Mouse (Mus musculus) limb, embryonic 14.5 days (tissue): Measurements from ENCODE around the gene Helz2. TPM values are rescaled to one million over a fixed set of nuclear protein-coding genes. Genes with fewer than 3 reads are reported as not detected.

Source experiments
- ATAC-seq: fragments of 200-750 bp; cut with Nextera tagmentation; 2 replicates; pipeline ENCODE4 v1.8.0; 2017; ENCODE audit warnings: low read depth, moderate number of reproducible peaks, moderate TSS enrichment; ENCODE audit not compliant: low FRiP score
- DNase-seq: peaks from one replicate; pipeline ENCODE4 v3.0.0-alpha.2; 2015; ENCODE audit warnings: low spot score
- H3K27ac ChIP-seq: fragments of 300-500 bp; sonication (generic); replicated peaks from 2 replicates; pipeline ENCODE4 v1.5.1; 2014; ENCODE audit warnings: low read depth, mild to moderate bottlenecking, low read length, moderate library complexity, mixed read lengths
- H3K27me3 ChIP-seq: fragments of 300-500 bp; sonication (generic); 2 replicates; pipeline ENCODE4 v1.6.1; 2014; ENCODE audit warnings: low read length, mixed read lengths; ENCODE audit not compliant: control insufficient read depth, insufficient read depth
- H3K36me3 ChIP-seq: fragments of 300-500 bp; sonication (generic); 2 replicates; pipeline ENCODE4 v1.6.1; 2014; ENCODE audit warnings: mild to moderate bottlenecking, low read length, moderate library complexity, mixed read lengths; ENCODE audit not compliant: control insufficient read depth, insufficient read depth
- H3K4me1 ChIP-seq: fragments of 300-500 bp; sonication (generic); 2 replicates; pipeline ENCODE4 v1.6.1; 2014; ENCODE audit warnings: antibody characterized with exemption, low read length, mixed read lengths; ENCODE audit not compliant: control insufficient read depth, insufficient read depth
- H3K4me2 ChIP-seq: fragments of 300-500 bp; sonication (generic); replicated peaks from 2 replicates; pipeline ENCODE4 v1.6.1; 2014; ENCODE audit warnings: low read depth, mild to moderate bottlenecking, low read length, moderate library complexity; ENCODE audit not compliant: severe bottlenecking
- H3K4me3 ChIP-seq: fragments of 300-500 bp; sonication (generic); replicated peaks from 2 replicates; pipeline ENCODE4 v1.5.1; 2014; ENCODE audit warnings: low read length
- H3K9ac ChIP-seq: fragments of 300-500 bp; sonication (generic); 2 replicates; pipeline ENCODE4 v1.6.1; 2014; ENCODE audit warnings: mild to moderate bottlenecking, low read depth, low read length, moderate library complexity; ENCODE audit not compliant: severe bottlenecking
- H3K9me3 ChIP-seq: fragments of 300-500 bp; sonication (generic); 2 replicates; pipeline ENCODE4 v1.6.1; 2016; ENCODE audit warnings: low read length; ENCODE audit not compliant: control insufficient read depth
- POLR2A ChIP-seq: fragments of 200-500 bp; IDR thresholded peaks from 2 replicates; pipeline ENCODE4 v1.8.0; 2012; ENCODE audit warnings: inconsistent platforms, mild to moderate bottlenecking, moderate library complexity, borderline replicate concordance; ENCODE audit not compliant: insufficient read depth, insufficient read length; ENCODE audit errors: extremely low read depth
- WGBS: fragments of 180-500 bp; shearing (Covaris S2); extraction: QIAGEN DNeasy Blood & Tissue Kit; methylation state at CpG from one replicate; pipeline ENCODE4 v1.1.7; 2014; 5-methylcytosine and 5-hydroxymethylcytosine counted together
- polyA plus RNA-seq, 2 experiments: library from polyadenylated mRNA; depleted of rRNA in 1 of 2; stranded (reverse) in 1 of 2; unstranded in 1 of 2; fragments of >200 nt; fragmentation: Nextera tagmentation in 1 of 2; extraction: Ambion mirVana in 1 of 2; gene quantifications; 2 replicates each; pipeline versions ENCODE4 v1.2.1 to v1.2.3; 2012 to 2014

Gene Helz2
- polyA plus RNA-seq, 2 experiments = 1.5 to 6.4 TPM

- no peak overlapping the region for H3K4me2 ChIP-seq
- 80% methylated on average over 10 of the region's 10 CpGs for WGBS
- no peak for ATAC-seq
- no peak overlapping the region for H3K9ac ChIP-seq
- peaks cover 5% of the 10 kb centered on the region; the same call in 1 of the 2 replicates for H3K36me3 ChIP-seq
- no peaks in the 10 kb centered on the region for H3K27me3 ChIP-seq
- H3K9me3 ChIP-seq = no peaks in the 10 kb centered on the region
- DNase-seq = no peak
- no peak for TF ChIP-seq POLR2A
- H3K4me3 ChIP-seq = no peak overlapping the region
- peaks cover 6% of the 10 kb centered on the region for H3K4me1 ChIP-seq
- no peak overlapping the region for H3K27ac ChIP-seq
Measured at GRCm38 (mm10) chr2:181238091-181238610, 3.7 kb downstream of the Helz2 start.

- Histone ChIP-seq H3K9me3 (no peaks in the 10 kb centered on the region), H3K27me3 (no peaks in the 10 kb centered on the region), H3K27ac (no peak overlapping the region), H3K4me2 (no peak overlapping the region), H3K4me1 (peaks cover 6% of the 10 kb centered on the region), H3K9ac (no peak overlapping the region), H3K4me3 (no peak overlapping the region), H3K36me3 (peaks cover 12% of the 10 kb centered on the region; the same call in 1 of the 2 replicates)
- WGBS = 90% methylated on average over 17 of the region's 17 CpGs
- TF ChIP-seq POLR2A = no peak
- ATAC-seq = no peak
- DNase-seq = no peak
Measured at GRCm38 (mm10) chr2:181237251-181238014, 4.4 kb downstream of the Helz2 start.

GRCm38 (mm10) chr2:181235681-181236566 lies 5.9 kb downstream of the Helz2 start:
- Histone ChIP-seq H3K9me3 (no peaks in the 10 kb centered on the region), H3K4me1 (no peaks in the 10 kb centered on the region), H3K36me3 (peaks cover 12% of the 10 kb centered on the region; the same call in 1 of the 2 replicates), H3K9ac (no peak overlapping the region), H3K4me2 (no peak overlapping the region), H3K27me3 (no peaks in the 10 kb centered on the region), H3K27ac (no peak overlapping the region), H3K4me3 (no peak overlapping the region)
- no peak for DNase-seq
- no peak for ATAC-seq
- 84% methylated on average over 23 of the region's 23 CpGs for WGBS
- no peak for TF ChIP-seq POLR2A

- 91% methylated on average over 11 of the region's 11 CpGs for WGBS
- no peak for ATAC-seq
- no peaks in the 10 kb centered on the region for H3K27me3 ChIP-seq
Measured at GRCm38 (mm10) chr2:181234680-181235079, 7.1 kb downstream of the Helz2 start.

GRCm38 (mm10) chr2:181233443-181233842 lies 8.4 kb downstream of the Helz2 start:
- no peak for ATAC-seq
- Histone ChIP-seq H3K4me2 (no peak overlapping the region), H3K27me3 (no peaks in the 10 kb centered on the region), H3K4me3 (no peak overlapping the region), H3K27ac (no peak overlapping the region), H3K9me3 (no peaks in the 10 kb centered on the region), H3K36me3 (peaks cover 12% of the 10 kb centered on the region; the same call in 1 of the 2 replicates), H3K4me1 (no peaks in the 10 kb centered on the region), H3K9ac (no peak overlapping the region)
- WGBS = 89% methylated on average over 15 of the region's 15 CpGs
- no peak for TF ChIP-seq POLR2A
- DNase-seq = no peak

More at GRCm38 (mm10) chr2:181234680-181235079, 7.1 kb downstream of the Helz2 start:
- no peak for DNase-seq
- peaks cover 12% of the 10 kb centered on the region; the same call in 1 of the 2 replicates for H3K36me3 ChIP-seq
- no peak overlapping the region for H3K4me2 ChIP-seq
- H3K4me1 ChIP-seq = no peaks in the 10 kb centered on the region
- H3K27ac ChIP-seq = no peak overlapping the region
- no peak overlapping the region for H3K4me3 ChIP-seq
- no peak overlapping the region for H3K9ac ChIP-seq
- no peaks in the 10 kb centered on the region for H3K9me3 ChIP-seq
- no peak for TF ChIP-seq POLR2A
